Mouse (Mus musculus) A20 (cell line): Measurements from ENCODE around the gene Zfp330.

Experiments used
- DNase-seq: peaks from one replicate; pipeline ENCODE4 v3.0.0-alpha.2; 2011; ENCODE audit warnings: low read depth, low spot score

Zfp330 gene

DNA sequence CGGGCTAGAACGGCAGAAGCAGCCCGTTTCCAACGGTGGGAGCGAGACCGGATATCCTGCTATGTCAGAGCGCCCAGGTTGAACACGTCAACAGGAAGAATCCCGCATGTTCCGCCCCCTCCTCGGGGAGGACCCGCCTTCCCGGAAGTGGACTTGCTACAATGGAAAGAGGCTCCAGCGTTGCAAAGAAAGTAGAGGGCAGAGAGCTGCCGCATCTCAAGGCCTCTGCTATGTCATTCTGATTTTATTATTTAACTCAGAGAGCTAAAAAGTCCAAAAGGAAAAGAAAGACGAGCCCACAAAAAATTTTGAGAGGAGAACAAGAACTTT, at the start of gene Zfp330:
Gene Zfp330 (minus strand): TSS at position 68 of the 330 bp plus-strand sequence.
- peak; percentile 93 for DNase-seq

DNA sequence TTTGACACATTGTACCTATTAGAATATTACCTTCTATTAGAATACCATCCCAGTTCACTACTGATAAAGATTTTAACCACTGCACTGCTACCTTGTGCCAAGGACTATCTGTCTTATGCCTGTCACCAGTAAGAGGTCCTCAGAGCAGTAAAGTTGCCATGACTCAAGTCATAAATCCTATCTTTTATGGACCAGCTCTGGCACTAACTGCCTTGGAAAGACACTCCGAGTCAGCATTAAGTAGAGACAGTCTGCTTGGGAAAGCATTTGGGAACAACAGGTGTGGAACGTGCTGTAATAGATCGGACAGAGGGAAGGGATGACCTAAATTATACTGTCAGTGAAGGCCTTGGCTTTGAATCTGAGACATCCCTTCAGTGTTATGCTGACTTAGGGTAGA, 4.0 kb upstream of the Zfp330 start:
- no peak for DNase-seq

DNA sequence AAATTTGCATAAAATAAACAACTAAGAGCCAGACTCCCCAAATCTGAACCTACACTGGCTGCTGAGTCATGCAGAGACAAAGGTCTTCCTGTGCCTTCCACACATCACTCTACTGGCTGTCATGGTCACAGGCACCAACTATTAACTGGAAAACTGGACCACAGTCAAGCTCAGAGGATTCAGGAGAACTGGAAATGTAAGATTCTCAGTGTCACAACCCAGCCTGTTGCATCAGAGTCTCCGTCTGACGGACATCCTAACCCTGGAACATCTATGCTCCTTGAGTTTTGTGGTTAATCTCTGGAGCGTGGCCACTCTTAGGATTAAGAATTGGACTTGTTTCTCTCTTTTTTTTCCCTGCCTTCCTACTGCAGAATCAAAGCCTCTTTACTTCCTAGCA, 3.4 kb upstream of the Zfp330 start:
- DNase-seq, result no peak

DNA sequence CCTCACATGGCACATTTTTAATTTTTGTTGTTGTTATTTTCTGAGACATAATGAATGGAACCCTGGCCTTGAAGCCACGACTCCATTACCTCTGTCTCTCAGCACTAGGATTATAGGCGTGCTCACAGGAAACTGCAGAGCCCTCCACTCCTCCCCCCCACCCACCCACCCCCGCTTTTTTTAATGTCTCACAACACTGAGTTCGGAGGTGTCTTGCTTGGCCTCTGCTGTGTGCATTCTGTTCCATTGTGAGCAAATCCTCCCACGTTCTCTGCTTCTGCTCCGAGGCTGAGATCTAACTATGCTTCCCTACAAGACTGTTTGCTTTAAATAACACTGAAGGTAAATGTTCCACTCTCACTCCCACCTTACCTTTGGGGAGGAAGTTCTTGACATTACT, 522 bp upstream of the Zfp330 start:
- DNase-seq, result peak; percentile 49

DNA sequence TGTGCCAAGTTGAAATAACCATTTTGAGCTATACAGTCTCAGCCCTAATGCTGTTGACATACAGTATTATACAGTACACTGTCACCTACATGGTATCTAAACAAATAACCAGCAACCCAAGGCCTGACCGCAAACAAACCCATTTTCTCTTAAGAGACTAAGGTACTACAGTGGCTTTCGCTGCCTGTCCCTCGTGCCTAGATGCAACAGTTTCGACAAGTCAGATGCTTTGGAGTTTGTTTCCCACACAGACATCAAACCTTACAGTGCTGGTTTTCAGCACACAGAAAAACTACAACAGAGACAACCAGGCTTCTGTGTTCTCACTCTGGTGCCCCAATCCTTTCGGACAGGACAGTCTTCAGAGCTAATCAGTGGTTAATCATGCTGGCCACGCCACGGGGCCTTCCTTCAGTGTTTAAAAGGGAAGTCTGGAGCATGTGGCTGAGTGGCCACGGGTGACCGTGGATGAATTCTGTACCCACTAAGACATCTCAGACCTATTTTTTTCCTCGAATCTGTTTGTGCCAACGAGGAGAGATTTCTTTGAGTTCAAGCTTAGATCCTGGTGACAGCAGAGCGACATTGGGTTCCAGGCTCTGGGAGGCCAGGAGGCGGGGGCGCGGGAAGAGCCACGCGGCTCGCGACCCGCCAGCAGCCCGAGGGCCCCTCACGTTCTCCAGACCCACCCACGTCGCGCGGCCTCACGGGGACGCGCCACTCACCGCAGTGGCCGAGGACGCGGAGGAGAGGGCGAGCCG, 448 bp downstream of the Zfp330 start:
- no peak for DNase-seq

DNA sequence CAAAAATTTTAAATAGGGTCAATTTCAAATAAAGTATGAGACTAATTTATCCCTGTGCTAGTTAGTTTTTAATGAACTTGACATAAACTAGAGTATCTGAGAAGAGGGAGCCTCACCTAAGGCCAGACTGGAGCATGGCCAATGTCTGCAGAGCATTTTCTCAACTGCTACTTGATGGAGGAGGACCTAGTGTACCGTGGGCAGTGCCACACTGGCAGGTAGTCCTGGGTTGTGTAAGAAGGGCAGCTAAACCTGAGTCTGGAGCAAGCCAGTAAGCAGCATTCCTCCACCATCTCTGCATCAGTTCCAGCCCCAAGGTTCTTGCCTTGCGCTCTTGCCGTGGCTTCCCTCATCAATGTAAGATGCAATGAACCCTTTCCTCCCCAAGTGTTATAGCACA, 3.1 kb downstream of the Zfp330 start:
- no peak for DNase-seq

DNA sequence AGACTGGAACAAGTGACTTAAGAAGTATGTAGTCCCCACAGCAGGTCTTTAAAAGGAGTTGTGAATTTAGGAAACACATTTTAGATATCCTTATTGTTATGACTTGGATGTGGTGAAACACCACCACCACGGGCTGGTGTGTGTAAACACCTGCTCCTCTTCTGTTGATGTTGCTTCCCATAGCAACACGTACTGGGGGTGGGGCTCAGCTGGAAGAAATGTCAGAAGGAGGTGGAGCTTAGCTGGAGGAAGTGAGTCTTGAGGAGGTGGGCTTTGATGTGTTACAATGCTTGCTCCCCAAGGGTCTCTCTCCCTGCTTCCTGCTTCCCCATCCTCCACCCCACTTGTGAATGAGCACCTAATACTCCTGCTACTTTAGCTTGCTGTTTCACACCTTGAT, 14.9 kb downstream of the Zfp330 start:
- peak; percentile 45 for DNase-seq

DNA sequence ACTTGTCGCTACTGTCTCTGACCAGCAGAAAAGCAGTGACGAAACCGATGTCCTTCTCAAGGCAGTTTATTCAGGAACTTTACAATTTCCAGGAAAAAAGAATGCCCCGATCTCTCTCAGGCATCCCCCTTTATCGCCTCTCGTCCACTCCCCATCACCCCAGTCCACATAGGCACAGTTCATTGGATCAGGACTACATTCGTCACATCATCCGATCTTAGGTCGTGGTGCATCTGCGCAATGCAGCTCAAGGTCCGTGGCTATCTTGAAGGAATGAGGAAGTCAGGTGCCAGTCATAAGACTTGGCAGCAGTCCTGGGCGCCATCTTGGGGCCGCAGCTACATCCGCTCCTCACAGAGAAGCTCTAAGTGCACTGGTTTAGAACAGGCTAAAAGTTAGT, 19.0 kb downstream of the Zfp330 start:
- peak; percentile 26 for DNase-seq

DNA sequence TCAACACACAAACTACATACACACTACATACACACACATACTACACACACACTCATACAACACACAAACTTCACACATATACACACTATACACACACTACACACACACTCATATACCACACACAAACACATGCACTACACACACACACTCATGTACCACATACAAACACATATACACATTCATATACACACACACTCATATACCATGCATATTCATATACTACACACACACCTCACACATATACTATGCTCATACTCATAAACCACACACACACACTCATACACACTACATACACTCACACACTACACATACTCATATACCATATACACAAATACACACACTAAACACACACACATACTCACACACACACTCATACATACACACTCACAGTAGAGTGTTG, 27.3 kb downstream of the Zfp330 start:
- no peak for DNase-seq

DNA sequence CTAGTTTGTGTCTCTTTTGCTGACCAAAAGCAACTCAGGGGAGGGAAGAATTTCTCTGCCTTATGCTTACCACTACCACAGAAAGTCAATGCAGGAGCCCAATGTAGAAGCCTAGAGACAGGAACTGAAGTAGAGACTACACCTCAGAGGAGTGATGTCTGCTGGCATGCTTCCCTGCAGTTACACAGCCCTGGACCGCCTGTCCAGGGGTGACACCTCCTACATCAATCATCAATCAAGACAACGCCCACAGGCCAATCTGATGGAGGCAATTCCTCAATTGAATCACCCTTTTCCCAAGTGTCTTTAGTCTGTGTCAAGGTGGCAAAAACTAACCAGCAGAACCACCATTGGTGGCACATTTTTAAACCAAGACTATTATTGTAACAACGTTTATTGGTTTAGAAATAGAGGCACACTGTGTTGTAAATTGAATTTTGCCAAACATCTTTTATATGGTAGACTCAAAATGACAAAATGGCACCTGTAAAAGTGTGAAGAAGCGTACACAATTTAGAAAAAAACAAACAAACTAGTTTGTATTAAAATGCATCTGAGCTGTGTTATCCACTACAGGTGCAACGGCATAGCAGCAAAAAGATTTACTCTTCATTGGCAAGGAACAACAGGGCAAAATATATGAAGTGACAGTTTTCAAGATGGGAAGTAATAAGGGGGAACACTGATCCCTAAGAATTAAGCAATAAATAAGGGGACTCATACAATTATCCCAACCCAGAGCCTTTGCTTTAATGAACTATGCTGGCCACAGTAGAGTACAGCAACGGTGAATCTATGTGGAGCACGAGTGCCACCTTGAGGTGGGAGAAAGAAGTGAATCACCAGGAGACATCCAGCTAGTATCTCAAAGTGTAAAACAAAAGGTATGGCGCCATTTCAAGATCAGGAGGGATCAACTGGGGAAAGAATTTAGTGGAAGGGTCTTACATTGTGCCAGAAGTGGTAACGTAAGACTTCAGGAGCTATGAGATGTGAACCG, 29.8 kb downstream of the Zfp330 start:
- peak; percentile 48 for DNase-seq
